Mouse (Mus musculus) urinary bladder, postnatal 14 days (tissue): Measurements from ENCODE around the gene Dock2.

Experiments used
- DNase-seq: peaks from one replicate; pipeline ENCODE4 v3.0.0; 2021; ENCODE audit warnings: low spot score

Dock2 gene

DNA sequence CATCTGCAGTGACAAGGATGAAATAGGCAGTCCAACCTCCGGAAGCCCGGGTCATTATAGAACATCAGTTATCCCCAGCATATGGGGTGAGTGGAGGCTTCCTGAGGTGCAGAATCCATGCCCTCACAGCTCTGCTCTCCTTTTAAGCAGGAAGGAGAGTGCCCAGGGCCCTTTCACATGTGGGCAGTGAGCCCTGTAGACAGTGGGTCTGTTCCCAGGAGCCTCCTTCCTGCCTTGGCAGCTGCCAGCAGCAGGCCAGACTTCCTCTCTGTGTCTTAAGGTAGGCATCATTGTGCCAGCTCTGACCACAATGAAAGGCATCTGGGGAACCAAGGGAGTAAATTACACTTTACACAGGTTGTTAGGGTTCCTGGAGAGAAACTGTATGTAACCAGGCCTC is 14.3 kb downstream of the Dock2 start:
- DNase-seq, result no peak

DNA sequence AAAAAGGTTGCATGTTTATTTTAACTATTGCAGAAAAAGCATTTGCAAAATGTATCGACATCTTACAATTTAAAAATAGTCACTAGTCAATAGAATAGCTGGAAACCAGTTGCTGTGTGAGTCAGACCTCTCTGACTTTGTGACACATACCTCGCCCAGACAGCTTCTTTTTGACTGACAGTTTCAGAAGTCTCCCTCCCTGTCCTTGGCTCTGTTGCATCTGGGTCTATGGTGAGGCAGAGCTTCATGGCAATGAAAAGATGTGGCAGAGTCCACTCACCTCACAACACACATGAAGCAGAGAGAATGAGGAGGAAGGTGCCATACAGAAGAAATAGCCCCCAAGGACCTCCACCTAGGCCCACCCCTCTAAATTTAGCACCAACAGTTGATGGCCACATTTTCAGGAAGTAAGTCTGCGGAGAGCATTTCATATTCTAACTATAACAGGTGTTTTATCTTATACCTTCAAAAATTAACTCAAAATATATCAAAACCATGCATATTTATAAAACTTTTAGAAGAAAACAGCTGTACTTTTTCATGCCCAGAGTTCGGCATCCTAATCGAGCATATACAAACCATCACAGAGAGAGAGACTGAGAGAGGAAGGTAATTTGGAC is 19.8 kb downstream of the Dock2 start:
- DNase-seq, result no peak

DNA sequence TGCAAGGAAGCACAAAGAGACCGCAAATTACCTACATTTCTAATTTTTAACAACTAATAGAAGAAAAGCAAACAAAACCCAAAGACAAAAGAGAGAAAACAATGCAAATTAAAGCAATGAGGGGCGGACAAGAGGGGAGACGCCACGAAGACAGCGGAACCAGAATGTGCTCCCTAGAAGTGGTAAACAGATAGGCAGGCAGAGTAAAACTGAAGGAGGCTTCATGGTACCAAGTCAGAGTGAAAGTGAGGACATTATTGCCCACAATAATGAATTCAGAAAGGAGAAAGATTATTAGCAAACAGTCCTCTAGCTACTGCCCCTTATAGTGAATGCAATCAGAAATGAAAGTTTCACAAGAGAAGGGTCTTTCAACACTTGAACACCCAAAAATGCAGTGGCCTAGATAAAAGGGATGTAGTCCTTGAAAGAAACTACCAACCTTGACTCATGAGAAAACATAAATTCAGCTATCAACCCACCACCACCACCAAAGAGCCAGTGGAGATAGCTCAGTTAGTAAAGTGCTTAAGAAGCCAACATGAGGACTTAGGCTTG is 21.0 kb downstream of the Dock2 start:
- DNase-seq, result no peak

DNA sequence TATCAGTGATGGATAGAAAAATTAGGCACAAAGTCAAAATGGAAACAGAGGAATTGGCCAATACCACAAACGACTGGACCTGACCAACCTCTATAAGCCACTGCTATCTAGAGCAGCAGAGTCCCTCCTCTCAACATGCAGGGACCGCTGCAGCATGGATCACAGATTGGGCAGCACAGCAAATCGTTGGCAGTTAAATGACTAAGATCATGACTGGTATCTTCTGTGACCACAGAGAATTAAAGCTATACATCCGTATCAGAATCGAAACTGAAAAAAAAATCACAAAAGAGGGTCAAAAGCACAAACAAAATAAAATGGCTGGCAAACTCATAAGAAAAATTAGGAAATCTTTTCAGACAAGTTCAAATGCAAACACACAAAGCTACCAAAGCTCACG is 21.6 kb downstream of the Dock2 start:
- DNase-seq, result no peak

DNA sequence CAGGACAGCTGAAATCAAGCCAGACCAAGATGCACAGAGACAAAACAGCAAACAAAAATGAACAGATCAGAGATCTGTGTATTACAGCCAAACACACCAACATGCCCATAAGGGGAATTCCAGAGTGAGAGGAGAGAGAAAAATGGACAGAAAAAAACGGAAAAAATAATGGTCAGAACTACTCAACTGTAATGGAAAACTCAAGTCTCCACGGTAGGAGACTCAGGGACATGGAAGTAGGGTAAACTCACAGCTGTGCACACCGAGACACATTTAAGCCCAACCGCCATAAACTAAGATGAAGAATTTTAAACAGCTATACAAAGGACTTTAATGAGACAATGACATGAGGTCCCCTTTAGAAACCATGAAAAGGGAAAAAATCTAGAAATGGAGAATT is 24.1 kb downstream of the Dock2 start:
- DNase-seq, result no peak

DNA sequence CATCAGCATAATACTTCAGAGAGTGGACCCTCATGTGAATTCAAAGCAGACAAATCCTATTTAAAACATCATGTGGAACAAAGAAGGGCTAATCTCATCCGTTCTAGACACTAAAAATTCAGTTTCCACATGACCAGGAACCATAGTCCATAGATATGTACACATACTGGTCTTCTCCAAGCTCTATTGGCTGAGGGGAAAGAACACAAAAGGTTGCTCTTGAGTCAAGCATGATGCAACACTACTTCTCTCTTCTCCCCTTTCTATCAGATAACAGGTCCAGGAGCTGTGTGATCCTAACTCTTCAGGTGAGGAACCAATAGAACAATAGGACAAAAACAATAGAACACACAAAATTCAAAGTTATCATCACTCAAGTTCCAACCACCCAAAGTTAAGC is 42.6 kb downstream of the Dock2 start:
- no peak for DNase-seq

DNA sequence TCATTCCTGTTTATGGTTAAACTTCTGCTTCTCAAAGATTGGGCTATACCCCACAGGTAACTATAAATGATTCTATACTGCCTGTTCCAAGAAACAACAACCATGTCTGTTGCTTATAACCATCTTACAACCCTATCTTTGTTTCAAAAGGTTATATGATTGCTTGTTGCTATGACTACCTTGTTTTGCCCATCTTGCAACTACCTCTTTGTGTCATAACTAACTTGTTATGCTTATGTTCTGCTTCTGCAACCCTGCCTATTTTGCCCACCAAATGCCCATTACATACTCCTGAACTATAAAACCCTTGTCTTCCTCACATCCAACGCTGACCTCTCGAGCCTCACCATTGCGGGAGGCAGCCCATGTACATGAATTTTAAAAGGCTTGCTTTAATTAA is 43.9 kb downstream of the Dock2 start:
- no peak for DNase-seq

DNA sequence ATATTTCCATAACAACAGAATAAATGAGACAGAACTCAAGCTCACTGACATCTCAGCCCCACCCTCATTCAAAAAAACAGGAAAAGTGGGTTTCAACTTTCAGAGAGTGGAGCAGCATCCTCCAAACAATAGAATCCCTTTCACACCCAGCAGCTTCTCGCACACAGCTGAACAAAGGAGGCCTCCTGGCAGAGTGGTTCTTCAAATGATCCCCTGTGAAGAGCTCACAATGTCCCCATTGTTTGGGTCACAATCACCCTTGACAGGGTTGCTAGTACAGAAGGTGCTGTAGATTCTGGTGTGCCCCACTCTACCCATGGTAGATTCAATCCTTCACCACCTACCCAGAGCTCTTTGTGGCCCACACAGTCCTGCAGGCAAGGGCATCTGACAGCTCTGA is 44.7 kb downstream of the Dock2 start:
- DNase-seq, result no peak

DNA sequence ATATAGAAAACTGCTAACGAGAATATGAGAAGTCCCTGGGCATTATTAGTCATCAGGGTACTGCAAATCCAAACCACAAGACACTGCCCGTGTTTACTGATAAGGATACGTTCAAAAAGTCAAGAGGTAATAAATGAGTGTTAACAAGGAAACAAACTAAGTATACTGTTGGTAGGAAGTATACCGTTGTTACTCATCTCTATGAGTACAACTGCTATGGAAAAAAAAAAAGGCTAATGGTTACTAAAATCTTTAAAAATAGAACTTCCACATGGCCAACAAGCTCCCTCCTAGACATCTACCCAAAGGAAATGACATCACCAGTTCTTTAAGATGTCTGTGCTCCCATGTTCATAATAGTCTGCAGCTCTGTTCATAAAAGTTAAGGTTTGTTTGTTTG is 46.5 kb downstream of the Dock2 start:
- DNase-seq, result no peak

DNA sequence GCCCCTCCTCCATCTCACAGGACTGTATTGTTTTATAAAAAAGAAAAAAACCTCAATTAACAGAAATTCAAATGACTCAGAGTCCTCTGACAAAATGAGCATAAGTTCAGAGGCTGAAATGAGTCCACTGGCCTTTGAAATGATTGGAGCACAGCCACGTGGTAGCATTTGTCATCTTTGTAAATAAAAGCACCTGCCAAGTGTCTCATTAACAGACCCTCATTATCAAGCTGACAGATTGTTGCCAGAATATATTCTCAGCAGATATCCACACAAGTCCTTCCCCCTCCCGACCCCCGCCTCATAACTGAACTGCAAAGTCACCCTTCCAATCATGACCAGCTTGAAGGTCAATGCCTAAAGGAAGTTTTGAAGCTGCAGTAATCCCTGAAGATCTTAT is 49.7 kb downstream of the Dock2 start:
- DNase-seq, result no peak

DNA sequence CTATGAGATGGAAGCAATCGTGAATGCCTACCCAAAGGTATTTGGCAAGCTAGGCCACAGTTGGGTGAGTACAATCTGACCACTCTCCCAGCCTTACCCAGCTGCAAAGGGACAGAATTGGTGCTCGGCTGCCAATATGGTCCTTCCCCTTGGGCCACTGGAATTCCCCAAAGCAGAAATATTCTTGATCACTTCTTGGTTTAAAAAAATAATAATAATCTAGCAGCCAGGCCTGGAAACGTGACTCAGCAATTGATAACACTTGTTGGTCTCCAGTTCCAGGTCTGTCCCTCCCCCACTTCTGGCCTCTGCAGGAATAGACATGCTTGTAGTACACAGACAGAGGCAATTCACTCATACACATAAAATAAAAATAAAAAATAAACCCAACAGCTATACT is 56.2 kb downstream of the Dock2 start:
- DNase-seq, result no peak

DNA sequence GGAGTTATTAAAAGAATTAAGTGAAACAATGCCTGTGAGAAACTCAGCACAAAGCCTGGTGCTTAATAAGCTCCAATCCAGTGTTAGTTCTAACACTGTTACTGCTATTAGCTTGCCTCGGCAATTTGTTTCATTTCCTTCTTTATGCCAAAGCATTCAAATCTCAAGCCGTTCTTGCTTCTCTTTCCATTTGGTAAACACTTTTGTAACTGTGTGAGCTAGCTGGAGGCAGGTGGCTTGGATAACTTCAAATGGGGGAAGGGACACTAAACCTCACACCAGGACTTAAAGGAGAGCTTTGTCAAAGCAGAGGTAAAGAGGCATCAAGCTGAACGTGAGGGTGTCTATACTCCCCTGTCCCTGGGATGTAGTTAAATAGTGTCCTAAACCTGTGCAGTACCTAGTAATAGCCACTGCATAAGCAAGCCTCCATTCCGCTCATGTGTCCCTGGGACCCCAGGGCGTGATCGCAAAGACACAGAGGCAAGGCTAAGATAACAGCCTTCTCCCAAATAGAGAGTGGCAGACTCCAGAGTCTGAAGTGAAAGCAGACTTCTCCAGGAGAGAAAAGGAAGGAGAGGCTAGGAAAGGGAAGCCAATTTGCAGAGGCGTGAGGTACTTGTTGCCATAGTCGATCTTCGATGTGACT is 56.9 kb downstream of the Dock2 start:
- no peak for DNase-seq

DNA sequence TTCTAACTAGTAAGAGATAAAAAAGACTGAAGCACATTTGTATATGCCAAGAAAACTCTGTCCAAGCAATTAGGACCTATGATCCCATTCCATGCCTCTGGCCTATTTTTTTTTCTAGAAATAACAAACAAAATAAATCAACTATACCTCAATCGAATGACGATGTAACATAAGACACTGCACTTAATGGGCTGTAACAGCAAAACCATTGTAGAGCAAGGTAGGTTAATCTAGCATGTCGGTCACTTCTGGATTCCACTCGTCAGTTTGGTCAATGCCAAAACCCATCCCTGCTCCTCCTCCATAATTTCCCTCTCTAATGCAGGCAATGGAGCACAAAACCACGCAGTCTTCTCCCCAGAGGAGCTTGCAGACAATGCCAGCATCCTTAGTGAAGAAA is 70.3 kb downstream of the Dock2 start:
- DNase-seq, result no peak

DNA sequence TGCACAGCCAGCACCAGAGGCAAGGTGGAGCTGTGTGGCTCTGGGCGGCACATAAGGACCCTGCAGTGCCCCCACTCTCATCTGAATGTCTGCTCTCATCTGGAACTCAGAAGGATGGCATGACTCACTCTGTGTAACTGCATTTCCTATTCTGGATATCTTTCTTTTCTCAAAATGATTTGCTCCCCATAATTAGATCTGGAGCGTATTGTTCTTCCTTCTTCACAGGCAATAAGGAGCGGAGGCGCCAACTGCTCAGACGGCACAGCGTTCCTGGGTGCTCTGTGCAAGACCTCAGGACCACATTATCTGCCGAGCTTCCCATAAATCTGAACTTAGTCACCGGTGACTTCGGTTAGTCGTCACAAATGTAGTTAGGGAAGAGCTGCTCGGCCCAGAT is 75.4 kb downstream of the Dock2 start:
- no peak for DNase-seq

DNA sequence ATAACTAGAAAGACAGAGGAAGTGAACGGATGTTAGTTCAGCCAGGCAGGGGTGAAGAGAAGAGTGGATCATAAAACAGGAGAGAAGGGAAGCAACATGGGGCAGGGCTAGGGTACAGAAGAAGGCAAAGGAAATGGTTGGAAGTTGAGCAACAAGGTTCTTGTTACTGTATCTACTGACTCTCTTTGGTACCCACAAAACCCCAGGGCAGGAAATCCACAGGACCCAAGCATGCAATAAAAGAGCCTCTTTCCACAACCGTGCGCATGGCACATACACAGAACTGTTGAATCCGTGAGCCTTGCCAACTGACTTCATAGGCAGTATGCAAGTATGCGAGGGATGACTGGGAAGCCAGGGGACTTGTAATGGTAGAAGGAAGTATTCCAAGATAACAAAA is 76.3 kb downstream of the Dock2 start:
- no peak for DNase-seq

DNA sequence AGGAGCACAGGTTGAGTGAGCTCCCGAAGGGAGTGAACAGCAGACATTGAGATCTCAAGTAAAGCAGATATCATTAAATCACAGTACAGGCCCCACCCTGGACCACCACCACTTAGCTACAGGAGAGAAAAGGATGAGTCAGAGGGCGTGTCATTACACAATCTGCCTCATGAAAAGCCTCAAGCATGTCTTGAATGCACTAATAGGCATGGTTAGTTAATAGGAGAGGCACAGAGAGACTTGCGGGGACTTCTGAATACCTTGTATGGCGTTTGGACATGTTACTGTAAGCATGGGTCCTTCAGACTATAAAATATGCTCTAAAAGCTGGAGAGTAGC is 78.6 kb downstream of the Dock2 start:
- no peak for DNase-seq

DNA sequence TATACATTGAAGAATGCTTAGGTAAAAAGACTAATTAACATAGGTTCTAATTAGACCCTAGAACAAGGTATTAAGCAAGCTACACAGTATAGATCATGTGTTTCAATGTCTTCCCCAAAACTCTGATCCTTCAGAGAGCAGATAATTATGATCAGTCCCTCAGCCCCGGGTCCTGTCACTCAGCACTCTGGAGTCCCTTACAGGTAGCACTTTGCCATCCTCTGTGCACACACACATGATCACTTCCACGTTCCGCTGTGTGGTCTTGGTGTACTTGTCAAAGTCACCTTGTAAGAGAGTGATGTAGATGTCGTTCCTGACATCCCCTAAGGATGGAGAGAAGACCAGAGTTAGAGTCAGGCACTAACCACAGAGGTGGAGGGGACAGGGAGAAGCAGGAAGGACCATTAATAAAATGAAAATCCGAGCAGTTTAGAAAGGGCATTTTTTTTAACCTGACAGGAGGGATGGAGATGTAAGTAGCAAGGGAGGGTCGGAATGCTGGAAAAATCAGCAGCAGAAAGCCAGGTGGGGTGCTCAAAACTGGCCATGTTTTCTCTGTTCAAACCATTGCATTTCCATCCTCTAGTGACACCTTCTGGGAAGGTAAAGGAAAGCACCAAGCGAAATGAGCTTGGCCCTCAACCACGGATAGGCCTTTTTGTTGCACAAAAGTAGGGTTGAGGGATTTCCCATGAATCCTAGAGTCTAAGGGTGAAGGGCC is 79.1 kb downstream of the Dock2 start:
- no peak for DNase-seq

DNA sequence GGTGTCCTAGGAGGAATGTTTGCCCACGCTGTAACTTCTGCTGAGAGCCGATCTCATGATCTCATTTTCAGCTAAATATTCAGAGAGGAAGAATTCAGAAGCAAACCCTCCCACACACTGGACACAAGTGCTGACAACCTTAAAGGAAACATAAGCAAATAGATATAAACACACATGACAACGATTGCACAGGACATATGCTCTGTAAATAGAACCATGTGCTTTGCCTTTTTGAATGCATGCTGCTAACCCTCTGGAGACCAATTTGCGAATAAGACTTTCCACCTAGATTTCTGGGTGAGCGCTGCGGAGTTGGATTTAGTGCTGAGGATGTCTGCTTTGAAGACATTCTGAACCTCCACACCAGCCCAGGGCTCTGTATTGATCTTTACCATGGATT is 79.8 kb downstream of the Dock2 start:
- DNase-seq, result no peak

DNA sequence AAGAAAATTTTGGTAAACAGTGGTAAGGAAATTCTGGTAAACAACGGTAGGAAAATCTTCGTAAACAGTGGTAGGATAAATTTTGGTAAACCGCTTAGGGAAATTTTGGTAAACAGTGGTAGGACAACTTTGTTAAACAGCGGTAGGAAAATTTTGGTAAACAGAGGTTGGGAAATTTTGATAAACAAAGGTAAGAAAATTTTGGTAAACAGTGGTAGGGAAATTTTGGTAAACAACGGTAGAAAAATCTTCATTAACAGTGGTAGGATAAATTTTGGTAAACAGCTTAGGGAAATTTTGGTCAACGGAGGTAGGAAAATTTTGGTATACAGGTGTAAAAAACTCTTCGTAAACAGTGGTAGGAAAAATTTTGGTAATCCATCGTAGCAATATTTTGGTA is 101.9 kb downstream of the Dock2 start:
- DNase-seq, result no peak

DNA sequence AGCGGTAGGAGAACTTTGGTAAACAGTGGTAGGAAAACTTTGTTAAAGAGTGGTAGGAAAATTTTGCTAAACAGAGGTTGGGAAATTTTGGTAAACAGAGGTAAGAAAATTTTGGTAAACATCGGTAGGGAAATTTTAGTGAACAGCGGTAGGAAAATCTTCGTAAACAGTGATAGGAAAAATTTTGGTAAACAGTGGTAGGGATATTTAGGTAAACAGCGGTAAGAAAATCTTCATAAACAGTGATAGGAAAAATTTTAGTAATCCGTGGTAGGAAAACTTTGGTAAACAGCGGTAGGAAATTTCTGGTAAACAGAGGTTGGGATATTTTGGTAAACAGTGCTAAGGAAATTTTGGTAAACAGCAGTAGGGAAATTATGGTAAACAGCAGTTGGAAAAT is 239.1 kb downstream of the Dock2 start:
- DNase-seq, result no peak

DNA sequence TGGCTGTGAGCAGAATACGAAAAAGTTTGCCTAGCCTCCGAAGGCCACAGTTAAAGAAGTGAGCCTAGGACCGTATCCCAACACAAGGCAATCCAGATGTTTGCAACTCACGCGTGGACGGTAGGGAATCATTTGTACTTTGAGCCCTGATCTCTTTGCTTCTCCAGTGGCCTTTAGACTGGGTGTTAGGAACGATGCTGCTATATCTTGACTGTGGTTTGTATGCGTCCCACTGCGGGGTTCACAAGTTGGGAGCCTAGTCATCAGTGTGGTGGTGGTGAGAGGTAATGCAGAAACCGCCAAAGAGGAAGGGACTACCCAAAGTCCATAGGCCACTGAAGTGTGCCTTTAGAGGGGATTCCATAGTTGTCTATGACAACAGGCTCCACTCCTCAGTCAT is 251.6 kb downstream of the Dock2 start:
- DNase-seq, result no peak

DNA sequence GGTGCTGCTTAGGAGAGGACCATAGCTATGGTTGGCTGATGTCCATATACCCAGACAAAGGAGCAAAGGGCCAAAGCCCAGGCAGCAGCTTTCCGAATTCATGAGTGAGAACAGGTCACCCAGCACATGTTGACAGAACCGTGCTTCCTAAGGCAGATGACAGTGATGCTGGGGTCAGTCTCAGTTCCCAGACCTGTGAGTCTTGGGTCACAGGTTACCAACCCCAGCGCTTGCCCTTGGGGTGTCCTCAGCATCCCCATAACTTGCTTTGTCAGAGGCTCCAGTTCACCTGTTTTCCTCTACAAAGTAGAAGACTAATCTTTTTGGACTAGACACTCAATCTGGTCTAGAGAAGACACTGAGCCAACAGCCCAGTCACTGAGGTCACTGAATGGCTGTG is 252.7 kb downstream of the Dock2 start:
- DNase-seq, result no peak

DNA sequence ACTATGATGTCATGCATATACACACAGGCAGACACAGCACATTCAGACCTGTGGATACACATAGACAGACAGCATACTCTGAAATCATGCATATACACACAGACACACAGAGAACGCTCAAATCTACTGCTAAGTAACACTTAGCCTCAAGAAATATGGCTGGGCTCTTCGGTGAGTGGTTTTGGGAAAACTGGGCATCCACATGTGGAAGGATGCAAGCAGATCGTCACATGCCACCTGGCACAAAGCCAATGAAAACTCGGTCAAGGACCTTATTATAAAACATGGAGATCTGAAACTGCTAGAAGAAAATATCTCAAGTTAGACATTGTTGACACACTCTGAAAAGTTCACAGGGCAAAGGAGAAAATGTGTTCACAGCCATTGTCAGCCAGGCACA is 255.7 kb downstream of the Dock2 start:
- DNase-seq, result no peak

DNA sequence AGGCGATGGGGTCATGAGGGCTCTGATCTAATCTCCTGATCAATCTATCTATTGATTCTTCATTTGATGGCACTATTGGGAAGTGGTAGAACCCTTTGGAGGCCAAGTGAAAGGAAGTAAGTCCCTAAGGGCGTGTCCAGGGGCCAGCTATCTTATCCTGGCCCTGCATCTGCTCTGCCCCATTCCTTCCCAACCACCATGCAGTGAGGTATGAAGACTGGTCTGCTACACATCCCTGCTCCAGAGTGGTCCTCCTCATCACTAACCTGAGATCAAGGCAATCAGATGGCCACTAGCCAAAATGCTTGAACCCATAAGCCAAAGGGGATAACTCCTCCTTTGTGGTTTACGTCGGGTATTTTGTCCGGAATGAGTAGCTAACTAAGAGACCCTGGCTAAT is 256.5 kb downstream of the Dock2 start:
- DNase-seq, result no peak
